10 mouse cellular contexts compared by ENCODE assay signal in genomic region chr11:54754301-54755147, GRCm38 (mm10). TPM values are rescaled to one million over a fixed set of nuclear protein-coding genes. Genes with fewer than 3 reads are reported as not detected.
DNase-seq lines count a peak whose midpoint lies in the region; ATAC-seq and TF ChIP-seq lines count a peak whose summit lies in the region.
"Had no signal": no experiment of that assay in that cellular context is flagged by ENCODE, and none has a peak within 500 bp of the region (broad histone marks: within the 10 kb centered on the region; RNA-seq: fewer than 3 reads in every experiment).

No protein-coding gene starts in this region.

- DNase-seq in R1 (ENCODE audit: low read depth, low spot score) (peak; percentile 29), MN1 (ENCODE audit: low spot score) (no peak)
- DNase-seq in urinary bladder, postnatal 25 days (ENCODE audit: low spot score): no peak
- DNase-seq: right cerebral cortex, postnatal 14 days had no signal

- H3K4me1 ChIP-seq in ES-Bruce4 (ENCODE audit: control insufficient read depth, insufficient read depth, low read length): no peaks in the 10 kb centered on the region
- peaks cover 35% of the 10 kb centered on the region for H3K4me1 ChIP-seq in forebrain, embryonic 16.5 days (replicated peaks; ENCODE audit: control insufficient read depth, insufficient read depth, low read length)
- peaks cover 12% of the 10 kb centered on the region for H3K4me1 ChIP-seq in limb, embryonic 15.5 days
- peaks cover 18% of the 10 kb centered on the region for H3K4me1 ChIP-seq in heart, embryonic 12.5 days (replicated peaks)
- H3K4me1 ChIP-seq: lung, embryonic 15.5 days had no signal

- no peak overlapping the region for H3K4me3 ChIP-seq in ES-Bruce4 (ENCODE audit: low read depth, low read length)
- H3K4me3 ChIP-seq in forebrain, embryonic 16.5 days (replicated peaks; ENCODE audit: low read length): no peak overlapping the region
- H3K4me3 ChIP-seq in limb, embryonic 15.5 days: no peak overlapping the region
- no peak overlapping the region for H3K4me3 ChIP-seq in heart, embryonic 12.5 days
- H3K4me3 ChIP-seq: embryonic facial prominence, embryonic 13.5 days; lung, embryonic 15.5 days had no signal

- H3K27me3 ChIP-seq in ES-Bruce4 (ENCODE audit: control insufficient read depth, insufficient read depth, low read length, poor library complexity, severe bottlenecking): no peaks in the 10 kb centered on the region
- H3K27me3 ChIP-seq in forebrain, embryonic 16.5 days (replicated peaks; ENCODE audit: control insufficient read depth, insufficient read depth, low read length): no peaks in the 10 kb centered on the region
- no peaks in the 10 kb centered on the region for H3K27me3 ChIP-seq in limb, embryonic 15.5 days
- H3K27me3 ChIP-seq in heart, embryonic 12.5 days (replicated peaks): no peaks in the 10 kb centered on the region
- H3K27me3 ChIP-seq: embryonic facial prominence, embryonic 13.5 days; lung, embryonic 15.5 days had no signal

- peaks cover 7% of the 10 kb centered on the region for H3K9me3 ChIP-seq in ES-Bruce4 (replicated peaks; ENCODE audit: control insufficient read depth, insufficient read depth, low read length, poor library complexity, severe bottlenecking)
- H3K9me3 ChIP-seq in forebrain, embryonic 16.5 days (ENCODE audit: control insufficient read depth, low read length): no peaks in the 10 kb centered on the region
- no peaks in the 10 kb centered on the region for H3K9me3 ChIP-seq in limb, embryonic 15.5 days
- no peaks in the 10 kb centered on the region for H3K9me3 ChIP-seq in heart, embryonic 12.5 days (replicated peaks)
- H3K9me3 ChIP-seq: embryonic facial prominence, embryonic 13.5 days; lung, embryonic 15.5 days had no signal

- peaks cover 19% of the 10 kb centered on the region for H3K36me3 ChIP-seq in ES-Bruce4 (ENCODE audit: control insufficient read depth, insufficient read depth, low read length, poor library complexity, severe bottlenecking)
- peaks cover 5% of the 10 kb centered on the region; the same call in 1 of the 2 replicates for H3K36me3 ChIP-seq in forebrain, embryonic 16.5 days (ENCODE audit: control insufficient read depth, insufficient read depth)
- peaks cover 7% of the 10 kb centered on the region for H3K36me3 ChIP-seq in limb, embryonic 15.5 days
- H3K36me3 ChIP-seq in heart, embryonic 12.5 days: peaks cover 19% of the 10 kb centered on the region

- 0 out of 2 replicates have a peak overlapping the region, but pooled peaks have one; percentile 7 for H3K27ac ChIP-seq in ES-Bruce4 (ENCODE audit: insufficient read depth, low read length)
- H3K27ac ChIP-seq in forebrain, embryonic 16.5 days (ENCODE audit: low read length): peak overlapping the region; percentile 93
- H3K27ac ChIP-seq in limb, embryonic 15.5 days: peak overlapping the region; percentile 63; the same call in 1 of the 2 replicates
- H3K27ac ChIP-seq in heart, embryonic 12.5 days (ENCODE audit: poor library complexity, severe bottlenecking): no peak overlapping the region
- H3K27ac ChIP-seq: embryonic facial prominence, embryonic 13.5 days; lung, embryonic 15.5 days had no signal

- no peak for TF ChIP-seq POLR2A in ES-Bruce4 (IDR thresholded peaks at IDR 0.05; ENCODE audit: insufficient read depth, low read length)

- TF ChIP-seq CTCF in ES-Bruce4 (IDR thresholded peaks at IDR 0.05; ENCODE audit: low read depth, low read length): no peak

- H3K4me2 ChIP-seq in forebrain, embryonic 16.5 days (ENCODE audit: low read length): peak overlapping the region; percentile 36
- no peak overlapping the region for H3K4me2 ChIP-seq in limb, embryonic 15.5 days
- H3K4me2 ChIP-seq in heart, embryonic 12.5 days: no peak overlapping the region
- H3K4me2 ChIP-seq: embryonic facial prominence, embryonic 13.5 days; lung, embryonic 15.5 days had no signal

- H3K9ac ChIP-seq in ES-Bruce4 (ENCODE audit: low read depth, poor library complexity, severe bottlenecking): no peak overlapping the region
- peak overlapping the region; percentile 30; the same call in 1 of the 2 replicates for H3K9ac ChIP-seq in forebrain, embryonic 16.5 days (replicated peaks; ENCODE audit: low read depth, low read length)
- H3K9ac ChIP-seq in limb, embryonic 15.5 days: no peak overlapping the region
- no peak overlapping the region for H3K9ac ChIP-seq in heart, embryonic 12.5 days
- H3K9ac ChIP-seq: embryonic facial prominence, embryonic 13.5 days; lung, embryonic 15.5 days had no signal

- no peak for TF ChIP-seq EP300 in ES-Bruce4 (IDR thresholded peaks at IDR 0.05; ENCODE audit: insufficient read depth, low read depth, low read length)

- ATAC-seq in forebrain, embryonic 16.5 days: peak; percentile 94
- ATAC-seq in limb, embryonic 15.5 days (ENCODE audit: insufficient number of reproducible peaks, low FRiP score, low TSS enrichment, low read depth): no peak
- no peak for ATAC-seq in heart, embryonic 12.5 days (ENCODE audit: insufficient number of reproducible peaks, low FRiP score)

- 2% methylated on average over 10 of the region's 10 CpGs for WGBS in forebrain, embryonic 16.5 days
- 64% methylated on average over 10 of the region's 10 CpGs for WGBS in limb, embryonic 15.5 days
- 84% methylated on average over 10 of the region's 10 CpGs for WGBS in heart, embryonic 12.5 days

RNA-seq across cellular contexts. Expression of gene Cdc42se2, which starts 33.0 kb away (rescaled TPM):
- polyA plus RNA-seq in ES-Bruce4 (2011; ENCODE audit: insufficient read depth, insufficient read length, low read depth, missing spikeins): 62.4 and 69.7 TPM in 2 replicates
- 184 and 205 TPM in 2 replicates for polyA plus RNA-seq in forebrain, embryonic 16.5 days (2015; fragmentation: Nextera tagmentation; extraction: Ambion mirVana)
- 59.8 and 67.2 TPM in 2 replicates for polyA plus RNA-seq in limb, embryonic 15.5 days (2015; fragmentation: Nextera tagmentation; extraction: Ambion mirVana)
- polyA plus RNA-seq in heart, embryonic 12.5 days (2016; fragmentation: Nextera tagmentation; extraction: Ambion mirVana): 68.7 and 68.9 TPM in 2 replicates
